Mouse (Mus musculus): Measurements from ENCODE around the gene Spock2. TPM values are rescaled to one million over a fixed set of nuclear protein-coding genes. Genes with fewer than 3 reads are reported as not detected.
A peak's percentile ranks its signal among the peaks of the same experiment; 100 is the strongest.

The Spock2 gene
- polyA plus RNA-seq, 1 experiment from 2014 or later, result 51.3 TPM

DNA sequence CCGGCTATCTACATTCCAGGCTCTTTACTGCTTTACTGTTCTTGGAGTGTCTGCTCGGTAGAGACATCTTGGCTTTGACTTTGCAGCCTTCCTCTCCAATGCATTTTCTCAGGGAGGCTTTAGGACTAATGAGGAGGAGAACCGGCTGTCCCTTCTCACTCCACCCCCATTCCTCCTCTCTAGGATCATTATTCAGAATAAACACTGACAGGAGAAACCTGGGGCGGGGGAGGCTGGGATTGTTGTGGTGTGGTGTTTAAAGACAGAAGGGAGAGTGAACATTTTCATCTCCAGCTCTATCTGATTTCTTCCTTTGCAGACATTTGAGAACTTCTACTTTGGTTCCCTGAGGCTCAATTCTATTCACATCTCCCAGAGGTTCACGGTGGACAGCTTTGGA lies 8.2 kb upstream of the Spock2 start:
- Histone ChIP-seq H3K4me2 (replicated peaks; ENCODE audit: low read depth, low read length) (no peak overlapping the region), H3K9ac (ENCODE audit: low read depth, low read length) (no peak overlapping the region), H3K9me3 (ENCODE audit: control insufficient read depth, low read length) (no peaks in the 10 kb centered on the region), H3K27me3 (ENCODE audit: control insufficient read depth, insufficient read depth, low read length) (no peaks in the 10 kb centered on the region), H3K4me3 (ENCODE audit: low read length) (no peak overlapping the region), H3K27ac (ENCODE audit: low read depth, low read length) (peak overlapping the region; percentile 77; the same call in 1 of the 2 replicates), H3K4me1 (ENCODE audit: control insufficient read depth, insufficient read depth, low read length) (peaks cover 25% of the 10 kb centered on the region), H3K36me3 (ENCODE audit: control insufficient read depth, insufficient read depth, low read length) (0 out of 2 replicates have a peak, but pooled peaks cover 3% of the 10 kb centered on the region)
- 38% methylated on average over 5 of the region's 5 CpGs for WGBS
- 0 out of 2 replicates have a peak, but pooled peaks have one; percentile 29 for ATAC-seq (ENCODE audit: low FRiP score, low TSS enrichment)

DNA sequence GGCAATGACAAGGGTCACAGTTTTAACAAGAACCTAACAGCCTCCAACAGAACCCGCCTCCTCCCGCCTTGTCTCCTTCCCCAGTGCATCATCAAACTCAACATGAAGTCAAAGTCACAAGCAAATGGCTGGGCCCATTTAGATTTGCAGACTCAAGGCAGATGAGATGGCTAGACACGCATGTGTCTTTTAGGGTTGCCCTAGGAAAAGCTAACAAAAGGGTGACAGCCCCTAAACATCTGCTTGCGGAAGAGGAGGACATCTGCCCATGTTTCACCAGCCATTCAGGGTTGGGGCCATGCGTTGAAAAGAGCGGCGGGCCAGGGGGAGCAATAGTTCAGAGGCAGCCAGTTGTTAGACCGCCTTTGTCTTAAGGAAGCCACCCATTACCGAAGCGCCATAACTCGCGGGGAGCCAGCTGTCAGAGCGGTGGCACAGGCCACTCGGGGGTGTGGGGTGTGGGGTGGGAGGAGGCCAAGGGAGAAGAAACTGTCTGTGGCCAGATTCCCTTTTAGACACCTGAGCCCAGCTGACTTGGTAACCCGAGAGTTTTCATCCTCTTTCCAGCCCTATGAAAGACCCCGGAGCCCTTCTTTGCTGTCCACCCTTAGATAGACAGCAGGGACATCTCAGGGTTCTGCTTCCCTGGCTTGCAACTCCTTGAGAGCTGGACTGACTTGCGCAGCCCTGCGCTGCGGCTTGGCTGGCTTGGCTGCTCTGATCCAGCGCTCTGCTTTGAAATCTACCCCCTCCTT lies 451 bp upstream of the Spock2 start:
- H3K4me1 ChIP-seq (ENCODE audit: control insufficient read depth, insufficient read depth, low read length), result peaks cover 9% of the 10 kb centered on the region; the same call in 1 of the 2 replicates
- peak overlapping the region; percentile 96 for H3K4me2 ChIP-seq (replicated peaks; ENCODE audit: low read depth, low read length)
- H3K27ac ChIP-seq (ENCODE audit: low read depth, low read length), result peak overlapping the region; percentile 91
- H3K9me3 ChIP-seq (ENCODE audit: control insufficient read depth, low read length), result no peaks in the 10 kb centered on the region
- H3K27me3 ChIP-seq (ENCODE audit: control insufficient read depth, insufficient read depth, low read length), result peaks cover 21% of the 10 kb centered on the region
- WGBS, result 12% methylated on average over 20 of the region's 20 CpGs
- no peaks in the 10 kb centered on the region for H3K36me3 ChIP-seq (ENCODE audit: control insufficient read depth, insufficient read depth, low read length)
- peak; percentile 85 for ATAC-seq (ENCODE audit: low FRiP score, low TSS enrichment)
- H3K4me3 ChIP-seq (ENCODE audit: low read length), result peak overlapping the region; percentile 69; the same call in 1 of the 2 replicates
- H3K9ac ChIP-seq (ENCODE audit: low read depth, low read length), result peak overlapping the region; percentile 23; the same call in 1 of the 2 replicates

DNA sequence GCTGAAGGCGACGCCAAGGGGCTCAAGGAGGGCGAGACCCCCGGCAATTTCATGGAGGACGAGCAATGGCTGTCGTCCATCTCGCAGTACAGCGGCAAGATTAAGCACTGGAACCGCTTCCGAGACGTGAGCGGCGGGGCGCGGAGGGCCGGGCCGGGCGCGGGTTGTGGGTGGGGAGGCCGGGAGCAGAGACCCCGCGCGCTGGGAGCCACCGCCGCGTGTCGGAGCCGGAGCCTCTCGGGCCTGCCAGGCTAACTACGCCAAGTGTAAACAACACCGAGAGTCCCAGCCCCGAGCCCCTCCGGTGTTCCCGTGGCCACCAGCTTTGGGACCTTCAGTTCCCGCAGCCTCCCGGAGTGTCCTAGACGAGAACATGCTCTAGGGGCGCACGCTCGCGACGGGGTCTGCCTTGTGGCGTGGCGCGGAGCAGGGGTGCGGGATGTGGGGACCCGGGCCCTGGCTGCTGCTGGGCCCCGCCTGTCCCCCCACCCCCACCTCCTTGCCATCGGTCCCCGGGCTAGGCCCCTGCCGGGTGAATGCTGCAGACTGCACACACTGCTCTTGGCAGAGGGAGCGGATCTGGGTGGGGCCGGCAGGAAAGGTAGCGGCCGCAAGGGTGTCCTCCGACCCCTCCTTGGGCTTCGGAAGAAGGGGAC lies 640 bp downstream of the Spock2 start:
- H3K27me3 ChIP-seq (ENCODE audit: control insufficient read depth, insufficient read depth, low read length), result peaks cover 21% of the 10 kb centered on the region
- peak; percentile 54 for ATAC-seq (ENCODE audit: low FRiP score, low TSS enrichment)
- H3K4me1 ChIP-seq (ENCODE audit: control insufficient read depth, insufficient read depth, low read length), result peaks cover 9% of the 10 kb centered on the region; the same call in 1 of the 2 replicates

DNA sequence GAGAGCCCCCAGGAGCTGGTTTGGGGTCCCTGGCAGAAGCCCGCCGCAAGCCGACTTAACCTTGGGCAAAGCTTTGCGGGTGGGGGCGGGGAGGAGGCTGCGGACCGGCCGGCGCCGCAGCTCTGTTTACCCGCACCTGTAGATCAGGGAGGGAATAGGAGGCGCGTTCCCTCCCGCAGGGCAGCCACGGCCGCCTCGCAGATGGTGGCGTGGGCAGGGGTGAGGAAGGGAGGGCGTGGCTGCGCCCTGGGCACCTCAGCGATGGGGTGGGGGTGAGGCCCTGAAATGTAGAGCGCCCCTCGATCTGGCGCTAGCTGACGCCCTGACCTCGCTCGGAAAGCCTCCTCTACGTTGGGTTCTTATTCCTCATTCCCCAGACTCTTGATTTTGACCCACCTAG lies 1.4 kb downstream of the Spock2 start:
- under 1% methylated on average over 28 of the region's 28 CpGs for WGBS
- Histone ChIP-seq H3K9ac (ENCODE audit: low read depth, low read length) (peak overlapping the region; percentile 77), H3K9me3 (ENCODE audit: control insufficient read depth, low read length) (no peaks in the 10 kb centered on the region), H3K4me2 (replicated peaks; ENCODE audit: low read depth, low read length) (peak overlapping the region; percentile 96), H3K27ac (ENCODE audit: low read depth, low read length) (peak overlapping the region; percentile 91; the same call in 1 of the 2 replicates), H3K4me1 (ENCODE audit: control insufficient read depth, insufficient read depth, low read length) (peaks cover 9% of the 10 kb centered on the region; the same call in 1 of the 2 replicates), H3K36me3 (ENCODE audit: control insufficient read depth, insufficient read depth, low read length) (no peaks in the 10 kb centered on the region), H3K27me3 (ENCODE audit: control insufficient read depth, insufficient read depth, low read length) (peaks cover 21% of the 10 kb centered on the region), H3K4me3 (ENCODE audit: low read length) (peak overlapping the region; percentile 69)
- no peak for ATAC-seq (ENCODE audit: low FRiP score, low TSS enrichment)

More for the DNA sequence above, 640 bp downstream of the Spock2 start:
- H3K9ac ChIP-seq (ENCODE audit: low read depth, low read length), result peak overlapping the region; percentile 77
- peak overlapping the region; percentile 69 for H3K4me3 ChIP-seq (ENCODE audit: low read length)
- no peaks in the 10 kb centered on the region for H3K36me3 ChIP-seq (ENCODE audit: control insufficient read depth, insufficient read depth, low read length)
- H3K9me3 ChIP-seq (ENCODE audit: control insufficient read depth, low read length), result no peaks in the 10 kb centered on the region
- H3K27ac ChIP-seq (ENCODE audit: low read depth, low read length), result peak overlapping the region; percentile 91
- WGBS, result 1% methylated on average over 46 of the region's 57 CpGs
- H3K4me2 ChIP-seq (replicated peaks; ENCODE audit: low read depth, low read length), result peak overlapping the region; percentile 96

DNA sequence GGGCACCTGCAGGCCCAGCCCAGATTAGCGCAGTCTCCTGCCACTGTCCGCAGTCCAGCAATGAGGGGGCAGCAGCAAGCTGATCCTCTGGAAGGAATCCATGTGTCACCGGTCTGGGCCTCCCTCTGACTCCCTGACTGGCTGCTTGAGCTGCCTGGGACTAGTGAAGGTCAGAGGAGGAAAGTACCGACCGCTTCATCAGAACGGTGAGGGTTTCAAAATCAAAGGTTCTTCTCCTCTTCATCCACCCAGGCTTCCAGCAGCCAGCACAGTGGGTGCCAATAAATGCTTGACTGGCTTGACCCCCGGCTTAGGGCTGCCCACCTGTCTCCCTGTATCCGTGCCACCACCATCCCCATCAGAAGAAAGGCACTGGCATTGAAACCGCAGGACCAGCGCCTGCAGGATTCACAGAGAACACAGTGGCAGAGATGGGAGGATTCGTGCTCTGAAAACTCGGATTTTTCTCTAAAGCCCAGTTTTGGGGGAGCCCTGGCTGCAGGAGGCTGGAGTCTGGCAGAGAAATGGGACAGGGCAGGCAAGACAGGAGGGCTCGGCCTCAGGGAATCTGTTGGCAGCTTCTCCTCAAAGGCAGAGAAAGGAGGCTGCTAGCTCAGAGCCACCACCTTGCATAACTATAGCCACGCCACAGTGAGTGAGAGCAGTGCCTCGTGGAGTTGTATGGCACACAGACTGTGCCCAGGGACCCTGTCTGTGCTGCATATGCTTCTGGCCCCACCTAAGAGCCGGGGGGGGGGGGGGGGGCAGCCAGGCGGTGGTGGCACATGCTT lies 2.5 kb downstream of the Spock2 start:
- peak overlapping the region; percentile 69 for H3K4me3 ChIP-seq (ENCODE audit: low read length)
- peaks cover 9% of the 10 kb centered on the region; the same call in 1 of the 2 replicates for H3K4me1 ChIP-seq (ENCODE audit: control insufficient read depth, insufficient read depth, low read length)
- H3K27ac ChIP-seq (ENCODE audit: low read depth, low read length), result no peak overlapping the region
- H3K36me3 ChIP-seq (ENCODE audit: control insufficient read depth, insufficient read depth, low read length), result no peaks in the 10 kb centered on the region
- no peak for ATAC-seq (ENCODE audit: low FRiP score, low TSS enrichment)
- no peaks in the 10 kb centered on the region for H3K9me3 ChIP-seq (ENCODE audit: control insufficient read depth, low read length)
- peaks cover 21% of the 10 kb centered on the region for H3K27me3 ChIP-seq (ENCODE audit: control insufficient read depth, insufficient read depth, low read length)
- peak overlapping the region; percentile 96 for H3K4me2 ChIP-seq (replicated peaks; ENCODE audit: low read depth, low read length)
- peak overlapping the region; percentile 77; the same call in 1 of the 2 replicates for H3K9ac ChIP-seq (ENCODE audit: low read depth, low read length)
- WGBS, result 48% methylated on average over 16 of the region's 17 CpGs

DNA sequence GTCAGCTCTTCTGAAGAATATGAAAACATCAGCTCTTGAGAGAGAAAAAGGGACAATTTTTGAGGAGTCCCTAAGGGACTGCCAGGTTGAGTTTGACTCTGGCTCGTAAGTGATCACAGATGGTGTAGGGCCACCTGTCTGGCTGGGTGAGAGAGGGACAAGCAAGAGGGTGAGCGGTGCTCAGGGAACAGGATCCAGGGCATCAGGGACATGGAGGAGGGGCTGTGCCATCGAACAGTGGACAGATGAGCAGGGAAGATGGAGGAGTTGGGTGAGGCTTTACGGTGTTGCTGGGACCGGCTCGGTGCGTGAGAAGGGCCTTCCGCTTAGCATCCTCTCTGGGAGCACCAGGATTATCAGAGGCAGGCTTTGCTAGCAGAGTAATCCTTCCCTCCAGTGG lies 3.3 kb downstream of the Spock2 start:
- Histone ChIP-seq H3K4me1 (ENCODE audit: control insufficient read depth, insufficient read depth, low read length) (peaks cover 9% of the 10 kb centered on the region; the same call in 1 of the 2 replicates), H3K9me3 (ENCODE audit: control insufficient read depth, low read length) (no peaks in the 10 kb centered on the region), H3K27me3 (ENCODE audit: control insufficient read depth, insufficient read depth, low read length) (peaks cover 21% of the 10 kb centered on the region), H3K4me2 (replicated peaks; ENCODE audit: low read depth, low read length) (peak overlapping the region; percentile 17; the same call in 1 of the 2 replicates), H3K27ac (ENCODE audit: low read depth, low read length) (no peak overlapping the region), H3K36me3 (ENCODE audit: control insufficient read depth, insufficient read depth, low read length) (no peaks in the 10 kb centered on the region), H3K9ac (ENCODE audit: low read depth, low read length) (no peak overlapping the region), H3K4me3 (ENCODE audit: low read length) (no peak overlapping the region)
- no peak for ATAC-seq (ENCODE audit: low FRiP score, low TSS enrichment)
- 66% methylated on average over 8 of the region's 8 CpGs for WGBS

DNA sequence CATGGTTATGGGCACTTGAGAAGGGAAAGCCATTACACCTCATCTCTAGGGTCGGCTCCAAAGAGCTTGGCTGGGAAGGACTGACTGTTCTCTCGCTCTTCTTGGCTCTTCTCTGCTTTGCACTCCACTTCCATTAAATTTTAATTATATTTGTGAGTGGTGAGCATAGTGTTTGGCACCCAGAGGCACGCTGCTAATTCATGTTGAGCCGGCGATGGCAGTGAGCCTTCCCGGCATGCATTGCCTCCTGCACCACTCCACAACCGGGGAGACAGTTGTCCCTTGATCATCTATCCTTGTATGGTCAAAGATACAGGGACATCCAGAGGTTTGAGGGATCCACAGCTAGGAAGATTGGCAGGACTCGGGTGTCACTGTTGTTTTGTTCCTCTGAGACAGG lies 4.0 kb downstream of the Spock2 start:
- WGBS, result 78% methylated on average over 8 of the region's 8 CpGs
- H3K36me3 ChIP-seq (ENCODE audit: control insufficient read depth, insufficient read depth, low read length), result no peaks in the 10 kb centered on the region
- no peak overlapping the region for H3K9ac ChIP-seq (ENCODE audit: low read depth, low read length)
- H3K27me3 ChIP-seq (ENCODE audit: control insufficient read depth, insufficient read depth, low read length), result peaks cover 21% of the 10 kb centered on the region
- H3K4me1 ChIP-seq (ENCODE audit: control insufficient read depth, insufficient read depth, low read length), result peaks cover 9% of the 10 kb centered on the region; the same call in 1 of the 2 replicates
- no peaks in the 10 kb centered on the region for H3K9me3 ChIP-seq (ENCODE audit: control insufficient read depth, low read length)
- no peak for ATAC-seq (ENCODE audit: low FRiP score, low TSS enrichment)
- H3K4me2 ChIP-seq (replicated peaks; ENCODE audit: low read depth, low read length), result no peak overlapping the region
- H3K27ac ChIP-seq (ENCODE audit: low read depth, low read length), result no peak overlapping the region
- H3K4me3 ChIP-seq (ENCODE audit: low read length), result no peak overlapping the region

DNA sequence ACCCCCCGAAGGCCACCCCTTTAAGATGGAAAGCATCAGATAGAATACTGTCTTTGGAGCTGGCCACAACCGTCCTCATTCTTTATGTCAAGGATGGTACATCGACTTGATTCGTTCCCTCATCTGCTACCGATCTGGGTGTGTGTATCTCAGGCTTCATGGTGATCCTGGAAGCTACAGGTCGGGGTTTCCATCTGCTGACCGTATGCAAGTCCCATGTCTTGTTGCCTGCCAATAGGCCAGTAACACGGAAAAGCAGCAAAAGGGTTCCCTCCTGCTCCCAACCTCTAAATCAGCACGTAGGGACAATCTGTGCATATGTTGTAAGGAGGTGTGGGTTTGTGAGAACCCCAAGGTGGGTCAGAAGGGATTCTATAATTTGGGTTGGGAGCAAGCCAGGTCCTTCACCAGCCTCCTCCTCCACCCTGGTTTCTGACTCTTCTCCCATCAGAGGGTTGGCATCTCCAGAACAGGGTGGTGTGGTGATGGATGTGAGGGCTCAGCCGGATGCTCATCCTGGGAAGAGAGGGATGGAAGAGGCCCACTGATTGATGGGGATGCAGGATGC lies 5.0 kb downstream of the Spock2 start:
- no peak overlapping the region for H3K9ac ChIP-seq (ENCODE audit: low read depth, low read length)
- no peak overlapping the region for H3K4me2 ChIP-seq (replicated peaks; ENCODE audit: low read depth, low read length)
- WGBS, result 88% methylated on average over 10 of the region's 10 CpGs
- H3K27ac ChIP-seq (ENCODE audit: low read depth, low read length), result no peak overlapping the region
- peaks cover 19% of the 10 kb centered on the region for H3K4me1 ChIP-seq (ENCODE audit: control insufficient read depth, insufficient read depth, low read length)
- ATAC-seq (ENCODE audit: low FRiP score, low TSS enrichment), result no peak
- no peak overlapping the region for H3K4me3 ChIP-seq (ENCODE audit: low read length)
- H3K27me3 ChIP-seq (ENCODE audit: control insufficient read depth, insufficient read depth, low read length), result peaks cover 21% of the 10 kb centered on the region
- H3K9me3 ChIP-seq (ENCODE audit: control insufficient read depth, low read length), result no peaks in the 10 kb centered on the region
- H3K36me3 ChIP-seq (ENCODE audit: control insufficient read depth, insufficient read depth, low read length), result no peaks in the 10 kb centered on the region
